In genomic region chr1:91297799-91298744, GRCm38 (mm10) we compare ENCODE assay signal across 8 mouse cellular contexts. TPM values are rescaled to one million over a fixed set of nuclear protein-coding genes. Genes with fewer than 3 reads are reported as not detected.
DNase-seq lines count a peak whose midpoint lies in the region; ATAC-seq lines count a peak whose summit lies in the region.

Scly (plus strand) TSS chr1:91298338.

- peak within 1 kb of the TSS; percentile 52; the same call in 1 of the 2 replicates for H3K27ac ChIP-seq in hindbrain, embryonic 16.5 days (ENCODE audit: low read depth, low read length)
- peak within 1 kb of the TSS; percentile 75 for H3K27ac ChIP-seq in macrophage

- under 1% methylated on average over 59 of the region's 65 CpGs for WGBS in hindbrain, embryonic 16.5 days
- WGBS in macrophage (ENCODE audit: missing documents) = under 1% methylated on average over 65 of the region's 65 CpGs

- peak within 1 kb of the TSS; percentile 81 for H3K4me2 ChIP-seq in hindbrain, embryonic 16.5 days (ENCODE audit: low read length)

- no peaks in the 10 kb centered on the region for H3K36me3 ChIP-seq in hindbrain, embryonic 16.5 days (ENCODE audit: control insufficient read depth, insufficient read depth, low read length)
- peaks cover 12% of the 10 kb centered on the region for H3K36me3 ChIP-seq in macrophage (ENCODE audit: inconsistent target)

- peaks cover 4% of the 10 kb centered on the region for H3K4me1 ChIP-seq in hindbrain, embryonic 16.5 days (ENCODE audit: control insufficient read depth, insufficient read depth, low read depth, low read length)

- DNase-seq in WW6 (ENCODE audit: low read depth, low spot score) = peak; percentile 60
- peak; percentile 87 to 89 for DNase-seq in cerebellum, postnatal 4 days (ENCODE audit: low spot score in 2 of 2)
- peak; percentile 94 for DNase-seq in gastrocnemius, adult 18-20 months (ENCODE audit: low spot score)
- peak; percentile 90 to 96 for DNase-seq in left cerebral cortex, adult 18-20 months (ENCODE audit: low spot score in 2 of 2)
- DNase-seq in right cerebral cortex, adult 18-20 months = peak; percentile 97
- DNase-seq in urinary bladder, postnatal 10 days (ENCODE audit: low spot score) = peak; percentile 74

- H3K9ac ChIP-seq in hindbrain, embryonic 16.5 days (ENCODE audit: low read depth, low read length) = peak within 1 kb of the TSS; percentile 81

- ATAC-seq in hindbrain, embryonic 16.5 days = peak; percentile 100

- H3K27me3 ChIP-seq in hindbrain, embryonic 16.5 days (replicated peaks; ENCODE audit: control insufficient read depth, insufficient read depth, low read length) = no peaks in the 10 kb centered on the region

- H3K9me3 ChIP-seq in hindbrain, embryonic 16.5 days (ENCODE audit: control insufficient read depth, low read length) = no peaks in the 10 kb centered on the region

- no peaks in the 10 kb centered on the region; the same call in 1 of the 2 replicates for H3K79me2 ChIP-seq in macrophage (ENCODE audit: inconsistent target)

- peak within 1 kb of the TSS; percentile 81 for H3K4me3 ChIP-seq in hindbrain, embryonic 16.5 days (ENCODE audit: low read length)
- H3K4me3 ChIP-seq in macrophage (ENCODE audit: inconsistent target) = peak within 1 kb of the TSS; percentile 83

RNA-seq across cellular contexts. Expression of gene Scly, which starts in this region (rescaled TPM):
- 1 to 10 TPM; 8.1 TPM for total RNA-seq in gastrocnemius, adult 18-20 months (2021)
- polyA plus RNA-seq in hindbrain, embryonic 16.5 days (2015; fragmentation: Nextera tagmentation; extraction: Ambion mirVana) = 14.7 and 15.0 TPM in 2 replicates
- 10 to 100 TPM; 18.8 to 20.8 TPM for total RNA-seq in left cerebral cortex, adult 18-20 months (2021)
- total RNA-seq in macrophage (2018; cell fraction: chromatin; rRNA removed) = 100 to 1,000 TPM in 15 of 26 experiments, 10 to 100 TPM in 11; 44.5 to 174 (median 110) TPM
- 10 to 100 TPM; 45.3 to 87.4 (median 68.4) TPM for total RNA-seq in macrophage (2018; cell fraction: cytosol; rRNA removed)
- total RNA-seq in macrophage (2018; cell fraction: nucleus; rRNA removed) = 100 to 1,000 TPM in 1 of 26 experiments, 10 to 100 TPM in 25; 30.3 to 115 (median 71.1) TPM
- polyA plus RNA-seq in macrophage (2018) = 58.6 to 82.9 TPM (median 66.5 TPM) in 3 replicates

Comparison
In these comparisons a context has a peak if more than half of its experiments do, and no peak if none do; other contexts are left out.
1. Peak in every context shown above with its lines: DNase-seq, ATAC-seq, H3K4me3 ChIP-seq and H3K27ac ChIP-seq.